Mouse (Mus musculus) MEL (cell line): ENCODE data around the gene Creb3l1. TPM values are rescaled to one million over a fixed set of nuclear protein-coding genes. Genes with fewer than 3 reads are reported as not detected.

ENCODE experiments used
- DNase-seq: peaks from one replicate; pipeline ENCODE4 v3.0.0; 2011; ENCODE audit warnings: low read depth, low spot score
- H3K27ac ChIP-seq: 2 replicates; pipeline ENCODE4 v1.5.1; 2012; ENCODE audit warnings: low read depth, mild to moderate bottlenecking, control low read depth, low read length, moderate library complexity; ENCODE audit not compliant: control insufficient read depth
- H3K27me3 ChIP-seq, 2 experiments: fragments of 150-350 bp in 1 of 2; sonication (generic) in 1 of 2; 2 replicates each; pipeline ENCODE4 v1.6.1; 2012; ENCODE audit warnings: low read length in 2 of 2, mild to moderate bottlenecking in 2 of 2, improper control_type of control experiment in 1 of 2, moderate library complexity in 1 of 2; ENCODE audit not compliant: insufficient read depth in 2 of 2, control insufficient read depth in 1 of 2
- H3K36me3 ChIP-seq, 2 experiments: 2 replicates each; pipeline ENCODE4 v1.6.1; 2012 to 2014; ENCODE audit warnings: low read length in 2 of 2, improper control_type of control experiment in 1 of 2, inconsistent platforms in 1 of 2, mild to moderate bottlenecking in 1 of 2; ENCODE audit not compliant: insufficient read depth in 2 of 2, control insufficient read depth in 1 of 2
- H3K4me1 ChIP-seq, 2 experiments: fragments of 150-350 bp in 1 of 2; sonication (generic) in 1 of 2; 2 replicates each; pipeline ENCODE4 v1.6.1; 2012; ENCODE audit warnings: low read length in 2 of 2, improper control_type of control experiment in 1 of 2, mild to moderate bottlenecking in 1 of 2; ENCODE audit not compliant: insufficient read depth in 2 of 2, control insufficient read depth in 1 of 2
- H3K4me3 ChIP-seq, 2 experiments: fragments of 150-350 bp in 1 of 2; sonication (generic) in 1 of 2; 2 replicates each; pipeline ENCODE4 v1.5.1; 2012; ENCODE audit warnings: low read depth in 2 of 2, low read length in 2 of 2, mild to moderate bottlenecking in 2 of 2, moderate library complexity in 2 of 2, control low read depth in 1 of 2, improper control_type of control experiment in 1 of 2; ENCODE audit not compliant: control insufficient read depth in 1 of 2, insufficient read depth in 1 of 2
- H3K79me2 ChIP-seq: 2 replicates; pipeline ENCODE4 v1.6.1; 2012; ENCODE audit warnings: mild to moderate bottlenecking, low read length, moderate library complexity; ENCODE audit not compliant: control insufficient read depth, poor library complexity, insufficient read depth
- H3K9ac ChIP-seq: 2 replicates; pipeline ENCODE4 v1.6.1; 2012; ENCODE audit warnings: low read depth, mild to moderate bottlenecking, control low read depth, low read length, moderate library complexity; ENCODE audit not compliant: control insufficient read depth, poor library complexity, severe bottlenecking
- H3K9me3 ChIP-seq: fragments of 150-350 bp; sonication (generic); replicated peaks from 2 replicates; pipeline ENCODE4 v1.6.1; 2012; ENCODE audit warnings: mild to moderate bottlenecking, low read length, improper control_type of control experiment, moderate library complexity; ENCODE audit not compliant: insufficient read depth
- BHLHE40 ChIP-seq: IDR thresholded peaks from 2 replicates; pipeline ENCODE4 v1.6.1; 2012; ENCODE audit warnings: low read depth, mild to moderate bottlenecking, inconsistent platforms, low read length, improper control_type of control experiment, borderline replicate concordance
- CHD1 ChIP-seq: IDR thresholded peaks from 2 replicates; pipeline ENCODE4 v1.6.1; 2012; ENCODE audit warnings: low read depth, mild to moderate bottlenecking, inconsistent platforms, low read length, improper control_type of control experiment
- CHD2 ChIP-seq: IDR thresholded peaks from 2 replicates; pipeline ENCODE4 v1.6.1; 2011; ENCODE audit warnings: low read length, improper control_type of control experiment
- ETS1 ChIP-seq: IDR thresholded peaks from 2 replicates; pipeline ENCODE4 v1.6.1; 2012; ENCODE audit warnings: low read depth, mild to moderate bottlenecking, inconsistent platforms, low read length, improper control_type of control experiment, moderate library complexity
- GABPA ChIP-seq: IDR thresholded peaks from 2 replicates; pipeline ENCODE4 v1.6.1; 2012; ENCODE audit warnings: low read depth, mild to moderate bottlenecking, inconsistent platforms, low read length, improper control_type of control experiment, moderate library complexity
- GATA1 ChIP-seq: IDR thresholded peaks from 2 replicates; pipeline ENCODE4 v1.6.1; 2011; ENCODE audit warnings: low read depth, low read length, improper control_type of control experiment
- HCFC1 ChIP-seq: IDR thresholded peaks from 2 replicates; pipeline ENCODE4 v1.6.1; 2012; ENCODE audit warnings: low read depth, mild to moderate bottlenecking, inconsistent platforms, low read length, improper control_type of control experiment, moderate library complexity
- KAT2A ChIP-seq: conservative IDR thresholded peaks from 2 replicates; pipeline ENCODE4 v1.6.1; 2012; ENCODE audit warnings: low read depth, low read length, improper control_type of control experiment, inconsistent platforms
- MAFK ChIP-seq: IDR thresholded peaks from 2 replicates; pipeline ENCODE4 v1.6.1; 2011; ENCODE audit warnings: low read depth, mild to moderate bottlenecking, low read length, improper control_type of control experiment, borderline replicate concordance
- MEF2A ChIP-seq: IDR thresholded peaks from 2 replicates; pipeline ENCODE4 v1.6.1; 2014; ENCODE audit warnings: low read depth, mild to moderate bottlenecking, inconsistent platforms, low read length, improper control_type of control experiment; ENCODE audit not compliant: poor library complexity, insufficient replicate concordance, severe bottlenecking; ENCODE audit errors: extremely low read depth
- MXI1 ChIP-seq: IDR thresholded peaks from 2 replicates; pipeline ENCODE4 v1.6.1; 2011; ENCODE audit warnings: mild to moderate bottlenecking, low read depth, low read length, improper control_type of control experiment
- NRF1 ChIP-seq: IDR thresholded peaks from 2 replicates; pipeline ENCODE4 v1.6.1; 2014; ENCODE audit warnings: low read depth, mild to moderate bottlenecking, inconsistent platforms, low read length, improper control_type of control experiment, moderate library complexity; ENCODE audit not compliant: poor library complexity, insufficient read depth, severe bottlenecking
- POLR2AphosphoS2 ChIP-seq: IDR thresholded peaks from 2 replicates; pipeline ENCODE4 v1.6.1; 2011; ENCODE audit warnings: low read length, improper control_type of control experiment
- POLR2AphosphoS5 ChIP-seq: IDR thresholded peaks from 2 replicates; pipeline ENCODE4 v1.6.1; 2012; ENCODE audit warnings: low read depth, borderline replicate concordance, mild to moderate bottlenecking, inconsistent platforms, low read length, moderate library complexity, mixed read lengths
- SMC3 ChIP-seq: IDR thresholded peaks from 2 replicates; pipeline ENCODE4 v1.6.1; 2011; ENCODE audit warnings: low read depth, low read length, improper control_type of control experiment
- TBP ChIP-seq: IDR thresholded peaks from 2 replicates; pipeline ENCODE4 v1.8.0; 2011; ENCODE audit warnings: low read depth, low read length, improper control_type of control experiment
- UBTF ChIP-seq: IDR thresholded peaks from 2 replicates; pipeline ENCODE4 v1.6.1; 2012; ENCODE audit warnings: low read depth, mild to moderate bottlenecking, inconsistent platforms, low read length, improper control_type of control experiment, moderate library complexity, borderline replicate concordance; ENCODE audit not compliant: insufficient read depth
- ZKSCAN1 ChIP-seq: IDR thresholded peaks from 2 replicates; pipeline ENCODE4 v1.6.1; 2012; ENCODE audit warnings: low read depth, mild to moderate bottlenecking, inconsistent platforms, low read length, improper control_type of control experiment, moderate library complexity
- ZMIZ1 ChIP-seq: IDR thresholded peaks from 2 replicates; pipeline ENCODE4 v1.6.1; 2012; ENCODE audit warnings: low read depth, mild to moderate bottlenecking, inconsistent platforms, low read length, improper control_type of control experiment, moderate library complexity
- polyA plus RNA-seq, 2 experiments: library from polyadenylated mRNA; stranded (reverse) in 1 of 2; unstranded in 1 of 2; fragments of >175 nt in 1 of 2; fragments of >200 nt in 1 of 2; gene quantifications; 2 replicates each; pipeline versions ENCODE4 v1.2.1 to v1.2.4; 2012; ENCODE audit warnings: low replicate concordance in 2 of 2, low read depth in 1 of 2; ENCODE audit not compliant: insufficient read length in 2 of 2, insufficient read depth in 1 of 2, missing spikeins in 1 of 2
- total RNA-seq: library from RNA; depleted of rRNA; stranded (reverse); fragments of 300-350 nt; gene quantifications from 2 replicates; pipeline ENCODE4 v1.2.3, GENCODE M21; 2012

Gene Creb3l1
- total and polyA plus RNA-seq, 3 experiments: 0.12 to 9.1 TPM; not detected in 1

DNA sequence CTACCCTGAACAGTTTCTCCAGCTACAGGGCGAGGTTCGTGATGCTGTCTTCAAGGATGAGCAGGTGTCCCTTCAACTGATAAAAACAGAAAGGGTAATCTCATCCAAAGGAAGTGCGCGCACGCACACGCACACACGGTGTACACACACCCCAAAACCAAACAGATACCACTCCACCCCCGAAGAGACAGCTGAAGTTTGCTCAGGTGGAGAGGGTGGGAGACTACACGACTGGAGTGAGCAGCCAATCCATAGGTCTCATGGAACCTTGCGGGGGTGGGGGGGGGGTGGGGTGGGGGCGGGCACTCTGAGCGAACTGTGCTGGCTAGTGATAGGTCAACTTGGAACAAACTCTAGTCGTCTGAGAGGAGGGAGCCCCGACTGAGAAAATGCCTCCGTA lies 17.2 kb upstream of the Creb3l1 start:
- TF ChIP-seq KAT2A (no peak), CHD2 (no peak), ZKSCAN1 (no peak), UBTF (no peak), MAFK (no peak), CHD1 (no peak), MXI1 (no peak), BHLHE40 (no peak), ZMIZ1 (no peak), POLR2AphosphoS5 (no peak), GABPA (no peak), POLR2AphosphoS2 (no peak), SMC3 (no peak), ETS1 (no peak), GATA1 (no peak), HCFC1 (no peak), NRF1 (no peak), MEF2A (no peak), TBP (no peak)
- Histone ChIP-seq H3K36me3 (no peaks in the 10 kb centered on the region), H3K79me2 (no peaks in the 10 kb centered on the region), H3K4me1 (no peaks in the 10 kb centered on the region), H3K4me3 (no peak overlapping the region), H3K27me3 (no peaks in the 10 kb centered on the region; a peak in 2 of 4 replicates), H3K9ac (no peak overlapping the region), H3K27ac (no peak overlapping the region), H3K9me3 (no peaks in the 10 kb centered on the region)
- no peak for DNase-seq

DNA sequence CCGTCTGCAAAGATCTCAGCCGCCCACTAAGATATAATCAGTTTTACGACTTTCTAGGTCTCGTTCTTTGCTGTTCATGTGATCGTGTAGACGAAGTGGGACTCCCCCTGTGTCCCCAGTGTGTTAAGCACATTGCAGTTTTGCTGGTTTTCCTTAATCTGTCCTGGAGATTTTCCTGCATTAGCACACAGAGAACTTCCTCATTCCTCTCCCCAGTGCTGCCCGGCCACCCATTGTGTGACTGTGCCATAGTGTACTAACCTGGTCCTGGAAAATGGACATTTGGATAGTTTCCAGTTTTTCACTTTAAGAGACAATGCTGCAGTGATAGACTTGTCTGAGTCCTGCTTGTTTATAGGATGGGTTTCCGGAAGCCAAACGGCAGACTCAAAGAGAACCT lies 10.0 kb upstream of the Creb3l1 start:
- Histone ChIP-seq H3K9me3 (no peaks in the 10 kb centered on the region), H3K9ac (no peak overlapping the region), H3K36me3 (no peaks in the 10 kb centered on the region), H3K4me1 (peaks cover 0 to 2% of the 10 kb centered on the region in 2 experiments; a peak in 1 of 4 replicates), H3K27ac (no peak overlapping the region), H3K79me2 (no peaks in the 10 kb centered on the region), H3K4me3 (no peak overlapping the region), H3K27me3 (peaks cover 0 to 1% of the 10 kb centered on the region in 2 experiments; a peak in 2 of 4 replicates)
- DNase-seq: no peak
- no peak for TF ChIP-seq BHLHE40
- no peak for TF ChIP-seq HCFC1
